19 mouse cellular contexts compared by ENCODE assay signal in the genomic region with DNA sequence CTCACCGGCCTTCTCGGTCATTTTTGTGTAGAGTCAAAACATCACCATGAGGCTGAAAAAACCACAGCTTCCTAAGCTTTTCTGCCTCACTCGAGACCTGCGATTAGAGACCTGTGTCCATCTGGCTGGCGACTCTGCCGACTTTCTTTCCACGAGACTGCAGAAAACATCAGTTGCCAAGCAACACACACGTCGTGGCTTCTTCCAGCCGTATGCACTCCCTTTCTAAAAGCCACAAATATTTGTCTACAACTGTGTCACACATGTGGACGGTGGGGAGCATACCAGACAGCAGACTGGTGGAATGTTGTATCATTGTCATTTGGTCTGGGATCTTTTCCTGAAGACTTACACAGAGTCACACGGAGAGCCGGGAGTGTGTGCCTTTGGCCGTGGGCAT.
A peak's percentile ranks its signal among the peaks of the same experiment; 100 is the strongest.
DNase-seq lines count a peak whose midpoint lies in the region; ATAC-seq lines count a peak whose summit lies in the region.
"Had no signal": no experiment of that assay in that cellular context is flagged by ENCODE, and none has a peak within 500 bp of the region (broad histone marks: within the 10 kb centered on the region; RNA-seq: fewer than 3 reads in every experiment).

No protein-coding gene starts in this region.

- no peak overlapping the region for H3K4me3 ChIP-seq in midbrain, embryonic 14.5 days (replicated peaks; ENCODE audit: low read depth, low read length)
- H3K4me3 ChIP-seq in midbrain, embryonic 10.5 days, result no peak overlapping the region
- H3K4me3 ChIP-seq in limb, embryonic 12.5 days (replicated peaks), result no peak overlapping the region
- H3K4me3 ChIP-seq: erythroblast, embryonic 14.5 days; limb, embryonic 15.5 days had no signal

- no peaks in the 10 kb centered on the region for H3K9me3 ChIP-seq in midbrain, embryonic 14.5 days (ENCODE audit: control insufficient read depth, low read length)
- H3K9me3 ChIP-seq in midbrain, embryonic 10.5 days (replicated peaks), result no peaks in the 10 kb centered on the region
- no peaks in the 10 kb centered on the region for H3K9me3 ChIP-seq in limb, embryonic 12.5 days
- H3K9me3 ChIP-seq: limb, embryonic 15.5 days had no signal

- peaks cover 14% of the 10 kb centered on the region for H3K4me1 ChIP-seq in midbrain, embryonic 14.5 days (ENCODE audit: control insufficient read depth, insufficient read depth, low read length)
- peaks cover 10% of the 10 kb centered on the region for H3K4me1 ChIP-seq in midbrain, embryonic 10.5 days
- H3K4me1 ChIP-seq in limb, embryonic 12.5 days (replicated peaks), result peaks cover 23% of the 10 kb centered on the region

- H3K27me3 ChIP-seq in midbrain, embryonic 14.5 days (ENCODE audit: control insufficient read depth, insufficient read depth, low read length), result no peaks in the 10 kb centered on the region
- peaks cover 14% of the 10 kb centered on the region for H3K27me3 ChIP-seq in midbrain, embryonic 10.5 days (ENCODE audit: low read depth, poor library complexity, severe bottlenecking)
- H3K27me3 ChIP-seq in limb, embryonic 12.5 days, result no peaks in the 10 kb centered on the region
- H3K27me3 ChIP-seq: limb, embryonic 15.5 days had no signal

- WGBS in midbrain, embryonic 14.5 days, result 62% methylated on average over 14 of the region's 14 CpGs
- 79% methylated on average over 14 of the region's 14 CpGs for WGBS in midbrain, embryonic 10.5 days
- WGBS in limb, embryonic 12.5 days, result 60% methylated on average over 14 of the region's 14 CpGs

- ATAC-seq in midbrain, embryonic 14.5 days (ENCODE audit: low FRiP score, low TSS enrichment), result no peak
- ATAC-seq in limb, embryonic 12.5 days (ENCODE audit: insufficient number of reproducible peaks, insufficient read depth, low FRiP score, low TSS enrichment, low read depth), result no peak
- ATAC-seq: forebrain, postnatal 0 days; intestine, postnatal 0 days had no signal

- no peak overlapping the region for H3K4me2 ChIP-seq in midbrain, embryonic 14.5 days (ENCODE audit: low read length)
- H3K4me2 ChIP-seq in limb, embryonic 12.5 days, result no peak overlapping the region
- H3K4me2 ChIP-seq: heart, embryonic 11.5 days; limb, embryonic 15.5 days had no signal

- no peak overlapping the region for H3K9ac ChIP-seq in midbrain, embryonic 14.5 days (replicated peaks; ENCODE audit: low read length)
- no peak overlapping the region for H3K9ac ChIP-seq in limb, embryonic 12.5 days (replicated peaks)
- H3K9ac ChIP-seq: forebrain, postnatal 0 days; limb, embryonic 15.5 days had no signal

- H3K27ac ChIP-seq in midbrain, embryonic 14.5 days (replicated peaks; ENCODE audit: low read depth, low read length), result peak overlapping the region; percentile 37; the same call in 1 of the 2 replicates
- H3K27ac ChIP-seq in midbrain, embryonic 10.5 days (replicated peaks), result no peak overlapping the region
- H3K27ac ChIP-seq in limb, embryonic 12.5 days, result peak overlapping the region; percentile 23; the same call in 1 of the 2 replicates
- H3K27ac ChIP-seq: limb, embryonic 15.5 days; macrophage had no signal

- H3K36me3 ChIP-seq in midbrain, embryonic 14.5 days (ENCODE audit: control insufficient read depth, insufficient read depth, low read length), result peaks cover 3% of the 10 kb centered on the region; the same call in 1 of the 2 replicates
- H3K36me3 ChIP-seq in midbrain, embryonic 10.5 days, result no peaks in the 10 kb centered on the region
- peaks cover 30% of the 10 kb centered on the region for H3K36me3 ChIP-seq in limb, embryonic 12.5 days

- DNase-seq in cerebellum, postnatal 14 days, result peak; percentile 37 to 60
- no peak for DNase-seq in cerebellum, adult 9-10 months
- peak; percentile 25 for DNase-seq in midbrain, embryonic 14.5 days
- DNase-seq in midbrain, embryonic 10.5 days (ENCODE audit: low spot score), result no peak
- peak; percentile 37 for DNase-seq in retina, embryonic 14.5 days (ENCODE audit: low spot score)
- no peak for DNase-seq in left cerebral cortex, postnatal 14 days (ENCODE audit: low spot score in 2 of 2)
- DNase-seq in left cerebral cortex, adult 11 months (ENCODE audit: low spot score), result no peak
- DNase-seq: cerebellum, adult 11-12 months; forebrain, postnatal 0 days; gastrocnemius, postnatal 10 days; kidney, postnatal 36 days; lung, adult 18-20 months; right cerebral cortex, postnatal 4 days had no signal

- intact Hi-C loops in left cerebral cortex, postnatal 14 days (cut with DNase I), result no loop called here

Comparison
In these comparisons a context has a peak if more than half of its experiments do, and no peak if none do; other contexts are left out.
1. DNase-seq: peak in cerebellum, postnatal 14 days (2 of 2), midbrain, embryonic 14.5 days (single experiment) and retina, embryonic 14.5 days (single experiment); none in cerebellum, adult 9-10 months (single experiment), midbrain, embryonic 10.5 days (single experiment), left cerebral cortex, postnatal 14 days (0 of 2) and left cerebral cortex, adult 11 months (single experiment).